Mouse (Mus musculus): Measurements from ENCODE around the gene Nrp1.

The Nrp1 gene

GRCm38 (mm10) chr8:128358406-128358755 lies at the start of gene Nrp1:
Nrp1 (plus strand) TSS chr8:128358604.
- peak; percentile 26 for DNase-seq (ENCODE audit: low spot score)

DNA sequence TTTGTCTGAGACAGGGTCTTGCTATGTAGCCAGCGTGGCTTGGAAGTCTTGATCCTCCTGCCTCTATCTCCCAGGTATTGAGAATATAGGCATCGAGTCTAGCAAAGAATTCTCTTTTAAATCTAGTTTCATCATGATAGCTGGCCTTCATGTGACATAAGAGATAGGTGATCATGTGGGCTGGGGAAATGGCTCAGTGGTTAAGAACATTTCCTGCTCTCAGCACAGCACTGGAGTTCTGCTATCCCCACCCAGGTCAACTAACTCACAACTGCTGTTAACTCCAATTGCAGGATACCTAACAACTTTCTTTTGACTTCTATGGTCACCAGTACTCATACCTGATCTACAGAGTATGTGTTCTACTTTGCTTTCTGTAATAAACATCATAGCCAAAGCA lies 37.6 kb upstream of the Nrp1 start:
- no peak for DNase-seq (ENCODE audit: low spot score)

GRCm38 (mm10) chr8:128327281-128327680 lies 31.1 kb upstream of the Nrp1 start:
- DNase-seq (ENCODE audit: low spot score): no peak

DNA sequence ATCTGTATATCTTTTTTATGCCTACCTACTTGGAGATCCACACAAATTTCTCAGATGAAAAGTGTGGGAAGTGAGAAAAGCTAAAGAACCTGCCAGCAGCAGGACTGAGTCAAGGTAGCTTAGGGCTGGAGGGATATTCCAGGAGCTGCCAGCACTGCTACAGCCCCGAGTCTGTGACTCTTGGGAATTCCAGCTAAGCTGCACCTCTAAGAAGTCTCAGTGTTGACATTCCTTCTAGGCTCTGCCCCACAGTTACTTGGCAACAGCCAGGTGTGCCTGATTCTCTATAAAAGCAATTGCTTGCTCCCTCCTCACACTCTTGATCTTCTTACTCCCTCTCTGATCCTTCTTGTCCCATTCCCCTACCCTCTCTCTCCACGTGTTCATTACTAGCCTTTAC lies 30.5 kb upstream of the Nrp1 start:
- no peak for DNase-seq (ENCODE audit: low spot score)

GRCm38 (mm10) chr8:128329502-128329901 lies 28.9 kb upstream of the Nrp1 start:
- DNase-seq (ENCODE audit: low spot score): no peak

GRCm38 (mm10) chr8:128335976-128336375 lies 22.4 kb upstream of the Nrp1 start:
- no peak for DNase-seq (ENCODE audit: low spot score)

- no peak for DNase-seq (ENCODE audit: low spot score)
Measured at GRCm38 (mm10) chr8:128338951-128339350, 19.5 kb upstream of the Nrp1 start.

DNA sequence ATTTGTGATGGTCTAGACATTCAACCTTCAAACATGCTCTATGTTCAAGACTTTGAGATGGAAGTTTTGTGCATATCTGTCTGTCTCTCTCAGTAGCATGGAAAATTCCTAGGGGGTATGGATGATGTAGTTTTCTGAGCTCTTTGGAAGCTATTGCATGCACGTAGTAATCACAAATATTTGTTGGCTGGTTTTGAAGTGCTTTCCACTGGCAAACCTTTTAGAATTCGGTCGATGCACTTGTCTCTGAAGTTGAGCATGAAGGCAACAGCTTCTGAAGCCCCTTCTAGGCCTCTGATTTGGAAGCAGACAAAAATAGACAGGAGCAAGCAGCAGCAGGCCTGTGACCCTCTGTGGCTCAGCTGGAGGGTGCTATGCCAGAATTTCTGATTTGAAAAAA lies 18.9 kb upstream of the Nrp1 start:
- DNase-seq (ENCODE audit: low spot score): no peak

DNA sequence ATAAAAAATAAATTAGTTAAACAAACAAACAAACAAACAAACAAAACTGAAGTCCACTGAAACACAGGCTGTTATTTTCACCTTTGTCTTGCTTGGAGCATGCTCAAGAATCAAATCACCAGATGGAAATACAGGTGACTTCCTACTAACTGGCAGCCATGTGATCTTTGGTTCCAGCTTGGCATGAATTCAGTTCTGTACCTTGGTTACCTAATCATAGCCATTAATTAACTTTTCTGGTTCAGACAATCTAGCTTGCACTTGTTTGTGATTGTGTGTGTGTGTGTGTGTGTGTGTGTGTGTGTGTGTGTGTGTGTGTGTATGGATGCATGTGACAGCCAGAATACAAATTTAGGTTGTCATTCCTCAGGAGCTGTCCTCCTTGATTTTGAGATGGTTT lies 8.0 kb upstream of the Nrp1 start:
- no peak for DNase-seq (ENCODE audit: low spot score)

DNA sequence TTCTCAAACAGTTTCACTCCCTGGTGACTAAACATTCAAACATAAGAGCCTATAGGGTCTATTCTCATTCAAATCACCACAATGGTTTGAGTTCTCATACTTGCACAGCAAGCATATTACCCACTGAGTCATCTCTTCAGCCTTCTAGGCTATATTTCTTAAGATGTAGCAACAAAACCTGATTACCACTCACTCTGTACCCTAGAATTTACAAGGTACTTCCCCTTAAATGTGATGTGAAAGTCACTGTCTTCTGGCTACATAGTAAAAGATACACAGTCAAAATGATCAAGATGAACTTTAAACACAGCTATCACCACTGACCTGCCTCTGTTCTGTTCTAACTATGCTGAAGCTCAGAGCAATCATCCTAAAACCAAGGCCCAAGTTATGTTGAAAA lies 7.2 kb upstream of the Nrp1 start:
- no peak for DNase-seq (ENCODE audit: low spot score)

DNA sequence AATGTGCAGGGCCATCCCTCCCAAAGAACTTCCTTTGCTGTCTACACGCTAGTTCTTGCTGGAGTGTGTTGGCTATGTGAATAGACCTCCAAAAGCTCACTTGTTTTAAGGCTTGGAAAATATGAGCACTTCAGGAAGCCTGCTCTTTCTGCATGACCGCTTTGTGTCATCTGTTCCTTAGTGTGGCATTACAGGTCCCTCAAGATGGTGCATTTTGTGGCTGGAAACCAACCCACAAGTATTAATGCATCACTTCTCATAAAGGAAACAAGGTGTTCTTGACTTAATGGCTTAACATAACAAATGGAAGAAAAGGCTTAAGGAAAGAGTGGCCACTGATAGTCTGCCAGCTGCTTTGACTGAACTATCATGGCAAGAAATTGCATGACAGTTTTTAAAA lies 5.6 kb upstream of the Nrp1 start:
- DNase-seq (ENCODE audit: low spot score): no peak

DNA sequence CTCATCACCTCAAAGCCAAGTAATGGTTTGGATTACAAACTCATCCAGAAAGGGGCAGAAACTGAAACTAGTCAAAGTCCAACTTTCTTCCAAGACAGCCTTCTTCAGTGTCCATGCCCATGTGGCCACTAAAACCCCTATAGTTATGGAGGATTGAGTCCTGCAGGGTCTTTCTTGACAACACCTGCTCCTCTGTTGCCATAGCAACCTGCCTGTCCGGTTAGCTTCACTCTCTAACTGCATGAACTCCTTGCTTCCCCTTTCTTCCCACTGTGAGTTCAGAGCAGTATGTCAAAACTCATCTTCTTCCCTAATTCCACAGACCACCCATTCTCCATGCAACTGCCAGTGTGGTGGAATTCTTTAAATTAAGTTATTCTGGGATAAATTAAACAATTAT lies 4.4 kb upstream of the Nrp1 start:
- no peak for DNase-seq (ENCODE audit: low spot score)

DNA sequence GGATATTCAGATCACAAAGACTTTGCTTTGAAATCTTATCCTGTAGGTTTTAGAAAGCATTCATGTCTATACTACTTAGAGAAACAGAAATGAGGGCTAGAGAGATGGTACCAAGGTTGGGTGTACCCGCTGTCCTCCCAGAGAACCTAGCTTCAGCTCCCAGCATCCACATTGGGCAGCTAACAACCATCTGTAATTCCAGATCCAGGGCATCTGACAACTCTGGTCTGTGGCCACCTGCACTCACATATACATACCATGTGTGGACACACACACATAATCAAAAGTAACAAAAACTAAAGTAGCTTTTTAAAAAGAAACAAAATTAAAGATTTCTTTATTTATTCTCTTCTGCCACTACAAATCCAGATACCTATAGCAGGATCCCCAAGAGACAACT lies 3.3 kb upstream of the Nrp1 start:
- no peak for DNase-seq (ENCODE audit: low spot score)

DNA sequence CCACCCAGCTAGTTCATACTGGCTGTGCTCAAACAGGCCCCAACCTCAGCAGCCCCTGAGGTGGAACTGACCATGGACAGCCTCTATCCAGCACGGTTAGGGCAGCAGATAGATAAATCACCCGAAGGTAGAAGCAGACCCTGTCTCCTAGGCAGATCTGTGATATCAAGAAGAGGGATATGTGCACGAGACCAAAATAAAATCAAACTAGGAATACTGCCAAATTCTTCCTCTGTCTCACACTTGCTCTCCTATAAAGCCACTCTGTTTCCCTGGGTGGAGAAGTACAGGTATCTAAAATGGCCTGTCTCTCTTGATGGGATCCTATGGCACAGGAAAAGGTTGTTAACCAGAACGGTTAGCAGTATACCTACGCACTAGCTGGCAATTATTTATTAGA lies 2.2 kb upstream of the Nrp1 start:
- no peak for DNase-seq (ENCODE audit: low spot score)

GRCm38 (mm10) chr8:128356796-128357539 lies 1.4 kb upstream of the Nrp1 start:
- peak; percentile 76 for DNase-seq (ENCODE audit: low spot score)

GRCm38 (mm10) chr8:128357540-128358405 lies 631 bp upstream of the Nrp1 start:
- DNase-seq (ENCODE audit: low spot score): peak; percentile 62

- DNase-seq (ENCODE audit: low spot score): peak; percentile 58
Measured at GRCm38 (mm10) chr8:128358756-128359520, 534 bp downstream of the Nrp1 start.

DNA sequence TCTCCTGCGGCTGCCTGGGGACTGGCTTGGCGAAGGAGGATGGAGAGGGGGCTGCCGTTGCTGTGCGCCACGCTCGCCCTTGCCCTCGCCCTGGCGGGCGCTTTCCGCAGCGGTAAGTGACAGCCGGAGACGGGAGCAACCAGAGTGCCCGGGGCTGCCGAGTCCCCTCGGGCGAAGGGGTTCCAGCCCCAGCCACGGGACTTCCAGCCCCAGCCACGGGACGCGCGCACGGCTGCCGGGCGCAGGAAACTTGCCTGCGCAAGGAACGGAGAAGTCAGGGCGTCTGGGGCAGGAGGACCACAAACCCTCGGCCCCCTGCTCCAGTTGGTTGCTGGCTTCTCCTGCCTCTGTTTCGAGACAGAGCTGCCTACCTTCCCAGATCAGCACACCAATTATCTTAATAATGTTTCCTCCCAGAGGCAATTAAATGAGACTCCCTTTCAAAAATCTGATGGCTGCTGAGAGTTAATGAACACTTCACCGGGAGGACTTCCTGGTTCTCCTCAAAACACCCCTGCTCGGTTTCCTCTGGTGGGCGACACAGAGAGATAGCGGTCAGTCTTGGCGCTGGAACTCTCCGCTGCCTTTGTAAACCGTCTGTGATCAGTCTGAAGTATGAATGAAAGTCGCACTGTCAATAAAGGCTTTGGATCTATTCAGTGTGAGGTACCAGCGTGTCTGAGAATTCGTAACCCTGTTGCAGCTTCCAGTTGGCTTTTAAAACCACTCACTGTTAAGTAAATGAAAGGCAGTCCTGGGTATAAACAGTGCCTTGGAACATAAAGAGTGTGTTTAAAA lies 1.3 kb downstream of the Nrp1 start:
- DNase-seq (ENCODE audit: low spot score): peak; percentile 8

DNA sequence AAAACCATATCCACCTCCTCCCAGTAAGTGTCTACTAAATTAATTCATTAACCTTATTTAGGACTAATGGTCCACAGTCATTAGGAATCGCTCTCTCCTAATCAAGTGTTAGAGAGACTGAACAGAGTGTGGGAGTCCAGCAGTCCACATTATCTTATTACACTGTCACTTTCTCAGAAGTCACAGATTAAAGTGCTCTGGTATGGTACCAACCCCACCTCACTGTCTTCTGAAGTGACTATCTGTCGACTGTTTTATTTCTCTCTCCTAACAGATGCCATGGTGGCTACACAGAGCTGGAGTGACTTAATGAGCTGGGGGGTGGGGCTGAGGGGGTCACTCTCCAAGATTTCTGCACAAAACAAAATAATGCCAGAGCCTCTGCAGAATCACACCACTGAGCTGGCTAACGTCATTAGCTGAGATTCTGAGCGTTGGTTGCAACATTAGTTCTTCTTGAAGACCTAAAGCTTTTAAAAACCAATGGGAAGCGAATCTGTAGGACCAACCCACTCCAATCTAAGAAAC lies 3.0 kb downstream of the Nrp1 start:
- DNase-seq (ENCODE audit: low spot score): no peak

DNA sequence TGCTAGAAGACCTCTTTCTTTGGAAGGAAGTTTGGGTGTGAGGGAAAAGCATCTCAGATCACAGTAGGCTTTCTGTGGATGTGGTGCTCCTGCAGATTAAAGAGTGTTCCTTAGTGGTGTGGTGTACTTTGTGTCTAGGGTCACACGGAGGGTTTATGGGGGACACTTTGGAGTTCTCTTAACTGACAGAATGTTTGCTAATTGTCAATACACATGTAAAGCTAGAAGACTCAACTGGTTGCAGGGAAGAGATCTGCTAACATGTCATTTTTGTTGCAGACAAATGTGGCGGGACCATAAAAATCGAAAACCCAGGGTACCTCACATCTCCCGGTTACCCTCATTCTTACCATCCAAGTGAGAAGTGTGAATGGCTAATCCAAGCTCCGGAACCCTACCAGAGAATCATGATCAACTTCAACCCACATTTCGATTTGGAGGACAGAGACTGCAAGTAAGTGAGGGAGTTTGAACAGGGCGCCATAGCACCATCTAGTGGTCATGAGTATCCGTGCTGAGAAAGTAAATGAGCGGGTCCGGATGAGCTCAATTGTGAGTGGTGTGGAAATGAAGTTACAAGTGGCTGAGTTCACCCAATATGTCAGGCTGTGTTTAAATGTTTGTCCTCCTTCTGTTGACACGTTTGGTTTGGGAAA lies 4.7 kb downstream of the Nrp1 start:
- DNase-seq (ENCODE audit: low spot score): peak; percentile 81

DNA sequence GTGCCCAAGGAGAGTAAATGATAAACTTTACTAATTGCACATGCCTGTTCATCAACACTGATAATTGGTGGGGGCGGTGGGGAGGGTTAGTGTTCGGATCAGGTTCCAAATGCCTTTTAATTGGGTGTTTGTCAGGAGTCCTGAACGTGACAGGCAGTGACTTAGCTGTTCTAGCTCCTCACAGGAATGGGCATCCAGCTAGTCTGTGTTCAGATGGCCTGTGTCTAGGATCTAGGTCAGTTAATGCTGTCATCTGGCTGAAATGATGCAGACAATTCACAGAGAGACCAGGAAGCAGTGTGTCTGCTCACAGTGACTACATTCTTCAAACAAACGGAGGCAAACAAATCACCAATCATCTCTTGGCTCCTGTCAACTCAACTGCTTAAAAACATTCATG lies 12.1 kb downstream of the Nrp1 start:
- DNase-seq (ENCODE audit: low spot score): no peak

Measured in urinary bladder, postnatal 14 days (tissue).